Comparison of ENCODE assay signal across 8 mouse cellular contexts in the genomic region with DNA sequence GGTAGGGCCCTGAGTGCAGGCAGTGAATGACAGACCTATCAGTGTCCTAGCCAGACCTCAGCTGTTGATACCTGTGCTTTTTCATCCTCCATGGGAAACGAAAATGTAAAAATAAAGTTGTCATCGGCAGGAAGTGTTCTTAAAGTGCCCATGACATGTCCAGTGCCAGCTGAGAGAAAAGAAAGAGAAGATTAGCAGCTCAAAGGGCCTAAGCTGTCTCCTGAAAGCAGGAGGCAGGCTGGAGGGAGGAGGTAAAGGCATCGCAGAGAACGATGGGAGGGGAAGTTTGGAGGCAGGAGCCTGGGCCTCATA. TPM values are rescaled to one million over a fixed set of nuclear protein-coding genes. Genes with fewer than 3 reads are reported as not detected.
DNase-seq lines count a peak whose midpoint lies in the region; ATAC-seq lines count a peak whose summit lies in the region.

No protein-coding gene starts in this region.

- DNase-seq in kidney, postnatal 25 days = no peak
- DNase-seq in neural tube, embryonic 11.5 days (ENCODE audit: low spot score) = peak; percentile 29
- no peak for DNase-seq in left cerebral cortex, postnatal 36 days (ENCODE audit: low spot score in 2 of 2)
- no peak for DNase-seq in adipocyte (ENCODE audit: low spot score)

- peak overlapping the region; percentile 54; the same call in 1 of the 2 replicates for H3K9ac ChIP-seq in kidney, embryonic 14.5 days (ENCODE audit: low read depth, low read length)
- H3K9ac ChIP-seq in forebrain, embryonic 16.5 days (replicated peaks; ENCODE audit: low read depth, low read length) = peak overlapping the region; percentile 6; the same call in 1 of the 2 replicates
- peak overlapping the region; percentile 16 for H3K9ac ChIP-seq in intestine, embryonic 16.5 days (ENCODE audit: low read depth, low read length)
- H3K9ac ChIP-seq in neural tube, embryonic 11.5 days (ENCODE audit: low read length) = peak overlapping the region; percentile 44

- WGBS in kidney, embryonic 14.5 days = 2% methylated on average over 4 of the region's 4 CpGs
- 1% methylated on average over 4 of the region's 4 CpGs for WGBS in forebrain, embryonic 16.5 days
- WGBS in intestine, embryonic 16.5 days = 7% methylated on average over 4 of the region's 4 CpGs
- WGBS in neural tube, embryonic 11.5 days = 2% methylated on average over 4 of the region's 4 CpGs

- H3K36me3 ChIP-seq in kidney, embryonic 14.5 days (ENCODE audit: control insufficient read depth, insufficient read depth, low read length) = no peaks in the 10 kb centered on the region
- no peaks in the 10 kb centered on the region for H3K36me3 ChIP-seq in forebrain, embryonic 16.5 days (ENCODE audit: control insufficient read depth, insufficient read depth)
- no peaks in the 10 kb centered on the region for H3K36me3 ChIP-seq in intestine, embryonic 16.5 days (ENCODE audit: control insufficient read depth, insufficient read depth, low read length)
- no peaks in the 10 kb centered on the region for H3K36me3 ChIP-seq in neural tube, embryonic 11.5 days (ENCODE audit: control insufficient read depth, insufficient read depth, low read length)

- ATAC-seq in kidney, embryonic 14.5 days (ENCODE audit: low FRiP score, low TSS enrichment) = no peak
- no peak for ATAC-seq in forebrain, embryonic 16.5 days
- ATAC-seq in intestine, embryonic 16.5 days = peak; percentile 23; the same call in 1 of the 2 replicates
- ATAC-seq in neural tube, embryonic 11.5 days (ENCODE audit: insufficient read depth, low FRiP score, low TSS enrichment) = peak; percentile 70; the same call in 1 of the 2 replicates
- no peak for ATAC-seq in inflammation-experienced regulatory T-cells, adult 6 months

- H3K4me2 ChIP-seq in kidney, embryonic 14.5 days (replicated peaks; ENCODE audit: low read depth, low read length) = peak overlapping the region; percentile 50
- peak overlapping the region; percentile 64 for H3K4me2 ChIP-seq in forebrain, embryonic 16.5 days (ENCODE audit: low read length)
- H3K4me2 ChIP-seq in intestine, embryonic 16.5 days (ENCODE audit: low read depth, low read length) = peak overlapping the region; percentile 42
- peak overlapping the region; percentile 42 for H3K4me2 ChIP-seq in neural tube, embryonic 11.5 days (ENCODE audit: low read depth)

- H3K4me3 ChIP-seq in kidney, embryonic 14.5 days (ENCODE audit: low read length) = peak overlapping the region; percentile 32
- H3K4me3 ChIP-seq in forebrain, embryonic 16.5 days (replicated peaks; ENCODE audit: low read length) = peak overlapping the region; percentile 6
- H3K4me3 ChIP-seq in intestine, embryonic 16.5 days (ENCODE audit: low read length) = peak overlapping the region; percentile 28
- H3K4me3 ChIP-seq in neural tube, embryonic 11.5 days (ENCODE audit: low read depth, low read length) = no peak overlapping the region

- intact Hi-C loops in left cerebral cortex, postnatal 36 days (cut with DNase I) = no loop called here

- no peaks in the 10 kb centered on the region for H3K27me3 ChIP-seq in kidney, embryonic 14.5 days (ENCODE audit: control insufficient read depth, insufficient read depth, low read length)
- H3K27me3 ChIP-seq in forebrain, embryonic 16.5 days (replicated peaks; ENCODE audit: control insufficient read depth, insufficient read depth, low read length) = no peaks in the 10 kb centered on the region
- no peaks in the 10 kb centered on the region for H3K27me3 ChIP-seq in intestine, embryonic 16.5 days (replicated peaks; ENCODE audit: control insufficient read depth, insufficient read depth, low read length)
- no peaks in the 10 kb centered on the region for H3K27me3 ChIP-seq in neural tube, embryonic 11.5 days (ENCODE audit: control insufficient read depth, insufficient read depth, low read length)

- peaks cover 17% of the 10 kb centered on the region for H3K4me1 ChIP-seq in kidney, embryonic 14.5 days (ENCODE audit: control insufficient read depth, insufficient read depth, low read length)
- peaks cover 14% of the 10 kb centered on the region for H3K4me1 ChIP-seq in forebrain, embryonic 16.5 days (replicated peaks; ENCODE audit: control insufficient read depth, insufficient read depth, low read length)
- H3K4me1 ChIP-seq in intestine, embryonic 16.5 days (ENCODE audit: control insufficient read depth, insufficient read depth, low read length) = peaks cover 9% of the 10 kb centered on the region; the same call in 1 of the 2 replicates
- peaks cover 9% of the 10 kb centered on the region; the same call in 1 of the 2 replicates for H3K4me1 ChIP-seq in neural tube, embryonic 11.5 days (ENCODE audit: control insufficient read depth, insufficient read depth, low read length)

- no peaks in the 10 kb centered on the region for H3K9me3 ChIP-seq in kidney, embryonic 14.5 days (ENCODE audit: control insufficient read depth, low read length)
- H3K9me3 ChIP-seq in forebrain, embryonic 16.5 days (ENCODE audit: control insufficient read depth, low read length) = peaks cover 2% of the 10 kb centered on the region; the same call in 1 of the 2 replicates
- H3K9me3 ChIP-seq in intestine, embryonic 16.5 days (ENCODE audit: control insufficient read depth, low read length) = peaks cover 2% of the 10 kb centered on the region; the same call in 1 of the 2 replicates
- H3K9me3 ChIP-seq in neural tube, embryonic 11.5 days (ENCODE audit: control insufficient read depth, low read length) = no peaks in the 10 kb centered on the region

- H3K27ac ChIP-seq in kidney, embryonic 14.5 days (ENCODE audit: low read depth, low read length) = peak overlapping the region; percentile 88
- no peak overlapping the region for H3K27ac ChIP-seq in forebrain, embryonic 16.5 days (ENCODE audit: low read length)
- H3K27ac ChIP-seq in intestine, embryonic 16.5 days (ENCODE audit: low read length) = peak overlapping the region; percentile 28; the same call in 1 of the 2 replicates
- peak overlapping the region; percentile 60 for H3K27ac ChIP-seq in neural tube, embryonic 11.5 days (ENCODE audit: low read depth, low read length)

RNA-seq across cellular contexts. Expression of a gene that starts 10.8 kb away (rescaled TPM):
- polyA plus RNA-seq in kidney, embryonic 14.5 days (2014; fragmentation: Nextera tagmentation; extraction: Ambion mirVana) = 35.2 and 54.7 TPM in 2 replicates
- 2.3 and 4.3 TPM in 2 replicates for polyA plus RNA-seq in forebrain, embryonic 16.5 days (2015; fragmentation: Nextera tagmentation; extraction: Ambion mirVana)
- 12.2 and 13.6 TPM in 2 replicates for polyA plus RNA-seq in intestine, embryonic 16.5 days (2015; fragmentation: Nextera tagmentation; extraction: Ambion mirVana)
- polyA plus RNA-seq in neural tube, embryonic 11.5 days (2014; fragmentation: Nextera tagmentation; extraction: Ambion mirVana) = 7.3 and 9.5 TPM in 2 replicates
- polyA plus RNA-seq in inflammation-experienced regulatory T-cells, adult 6 months (2017; shearing (Covaris generic)) = not detected
- 1 to 10 TPM; 8.2 to 8.4 TPM for total RNA-seq in left cerebral cortex, postnatal 36 days (2021)

Comparison
In these comparisons a context has a peak if more than half of its experiments do, and no peak if none do; other contexts are left out.
1. ATAC-seq: peak in intestine, embryonic 16.5 days (single experiment) and neural tube, embryonic 11.5 days (single experiment); none in kidney, embryonic 14.5 days (single experiment), forebrain, embryonic 16.5 days (single experiment) and inflammation-experienced regulatory T-cells, adult 6 months (single experiment).
2. Peak in every context shown above with its lines, with median percentiles within 50 percentile points of each other: H3K4me2 ChIP-seq and H3K9ac ChIP-seq.